Mouse (Mus musculus) lung, adult 2 months (tissue): ENCODE results near the gene Cacna1a.

ENCODE experiments used
- CTCF ChIP-seq: fragments of 200-500 bp; IDR thresholded peaks from 2 replicates; pipeline ENCODE4 v1.5.1; 2011; ENCODE audit warnings: mild to moderate bottlenecking, low read length, control low read depth; ENCODE audit not compliant: insufficient read depth
- POLR2A ChIP-seq: fragments of 200-500 bp; IDR thresholded peaks from 2 replicates; pipeline ENCODE4 v1.6.1; 2011; ENCODE audit warnings: low read depth, mild to moderate bottlenecking, control low read depth, low read length, borderline replicate concordance; ENCODE audit errors: extremely low read depth

- no peak for TF ChIP-seq CTCF
- TF ChIP-seq POLR2A = no peak
Measured at GRCm38 (mm10) chr8:84677305-84677704, 289.1 kb downstream of the Cacna1a start.
